Mouse (Mus musculus) cerebellum, postnatal 14 days (tissue): ENCODE data around the gene Mrc2.

Experiments
- DNase-seq, 2 experiments: peaks; one replicate each; pipeline ENCODE4 v3.0.0; 2021; ENCODE audit warnings: mixed read lengths in 2 of 2

The Mrc2 gene

GRCm38 (mm10) chr11:105311291-105311975, 19.0 kb downstream of the Mrc2 start:
- DNase-seq = no peak

DNA sequence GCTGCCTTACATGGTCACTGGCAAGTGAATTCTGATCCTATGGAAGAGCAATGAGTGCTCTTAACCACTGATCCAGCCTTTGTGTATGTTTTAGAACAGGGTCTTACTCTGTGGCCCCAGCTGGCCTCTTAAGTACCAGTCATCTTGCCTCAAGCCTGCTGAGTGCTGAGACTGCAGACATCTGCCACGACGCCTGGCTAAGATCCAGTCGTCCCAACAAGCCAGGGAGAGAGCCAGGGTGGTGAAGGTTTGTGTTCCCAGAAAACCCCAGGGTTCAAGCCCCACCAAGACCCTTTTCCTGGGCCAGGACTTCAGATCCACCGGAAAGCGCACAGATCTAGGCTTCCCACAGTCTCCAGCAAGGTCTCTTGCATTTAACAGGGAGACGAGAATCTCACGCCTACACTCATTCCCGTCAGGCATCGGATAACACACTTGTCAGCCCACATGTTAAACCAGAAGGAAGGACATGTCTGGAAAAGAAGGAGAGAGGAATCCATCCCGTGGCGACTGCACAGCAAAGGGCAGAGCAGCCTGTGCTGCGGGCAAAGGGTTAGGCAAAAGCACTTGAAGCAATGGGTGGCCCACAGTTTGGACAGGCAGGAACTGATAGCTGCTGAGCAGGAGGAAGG, 20.0 kb downstream of the Mrc2 start:
- DNase-seq = peak; percentile 46 to 51

GRCm38 (mm10) chr11:105312972-105313632, 20.7 kb downstream of the Mrc2 start:
- no peak for DNase-seq

DNA sequence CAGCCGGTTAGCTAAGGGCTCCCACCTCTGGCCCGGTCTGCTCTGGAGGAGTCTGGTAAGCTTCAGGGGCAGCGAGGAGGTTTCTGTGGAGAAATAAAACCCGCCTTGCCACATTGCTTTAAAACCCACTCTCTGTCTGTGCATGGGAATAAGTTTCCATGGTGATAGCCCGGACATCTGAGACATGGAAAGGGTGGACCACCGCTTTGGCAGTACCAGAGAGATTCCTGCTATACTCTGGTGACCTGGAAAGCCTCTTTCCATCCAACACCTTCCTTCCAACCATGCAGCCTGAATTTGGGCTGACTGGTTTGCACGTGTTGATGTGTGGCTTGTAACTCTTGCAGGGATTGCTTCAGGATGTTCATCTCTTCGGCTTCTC, 21.2 kb downstream of the Mrc2 start:
- no peak for DNase-seq

DNA sequence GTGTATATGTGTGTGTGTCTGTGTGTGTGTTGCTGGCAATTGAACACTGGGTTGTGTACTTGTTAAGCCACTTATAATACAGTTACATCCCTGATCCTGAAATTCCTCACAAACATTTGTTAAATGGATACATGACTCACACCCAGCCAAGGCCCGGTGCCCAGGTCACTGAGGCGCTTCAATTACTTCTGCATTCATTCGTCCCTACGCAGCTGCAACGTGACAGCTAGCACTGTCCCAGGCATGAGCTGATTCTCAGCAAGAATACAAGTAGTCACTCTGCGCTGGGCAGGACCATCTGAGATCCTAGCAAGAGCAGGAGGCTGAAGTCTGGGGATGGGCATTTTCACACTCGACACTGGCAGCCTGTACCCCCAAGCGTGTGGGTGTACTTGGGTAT, 22.9 kb downstream of the Mrc2 start:
- no peak for DNase-seq

GRCm38 (mm10) chr11:105316121-105316520, 23.7 kb downstream of the Mrc2 start:
- no peak for DNase-seq

DNA sequence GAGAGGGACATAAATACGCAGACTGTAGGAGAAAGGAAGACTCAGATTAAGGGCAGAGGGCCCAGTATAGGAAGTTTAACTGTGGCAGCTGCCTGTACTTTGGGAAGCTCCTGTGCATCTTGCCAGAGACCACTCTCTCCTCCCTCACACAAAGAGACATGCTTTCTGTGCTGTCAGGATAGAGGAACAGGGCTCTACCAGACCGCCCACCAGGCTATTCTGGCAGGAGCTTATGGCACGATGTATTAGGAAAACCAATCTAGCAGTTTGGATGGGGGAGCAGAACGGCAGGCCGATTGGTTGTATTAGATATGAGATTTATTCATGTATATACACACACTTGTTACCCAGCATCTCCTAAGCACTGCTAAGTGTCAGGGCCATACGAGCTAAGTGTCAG, 25.3 kb downstream of the Mrc2 start:
- DNase-seq = no peak

GRCm38 (mm10) chr11:105321090-105321489, 28.6 kb downstream of the Mrc2 start:
- no peak for DNase-seq

DNA sequence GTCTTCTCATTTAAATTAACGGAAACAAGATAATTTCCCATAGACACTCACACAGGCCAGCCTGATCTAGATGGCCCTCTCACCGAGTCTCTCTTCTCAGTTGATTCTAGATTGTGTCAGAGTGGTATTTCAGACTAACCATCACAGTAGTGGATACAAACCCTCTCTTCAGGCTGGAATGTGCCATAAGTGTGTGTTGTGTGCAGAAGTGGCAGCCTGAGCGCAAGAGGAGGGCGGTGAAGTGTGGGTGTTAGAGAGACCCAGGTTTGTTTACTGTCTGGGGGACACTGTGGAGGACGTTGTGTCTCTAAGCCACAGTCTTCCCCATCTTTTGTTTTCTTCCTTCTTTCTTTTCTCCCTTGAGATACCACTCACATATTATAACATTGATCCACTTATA, 31.1 kb downstream of the Mrc2 start:
- no peak for DNase-seq

DNA sequence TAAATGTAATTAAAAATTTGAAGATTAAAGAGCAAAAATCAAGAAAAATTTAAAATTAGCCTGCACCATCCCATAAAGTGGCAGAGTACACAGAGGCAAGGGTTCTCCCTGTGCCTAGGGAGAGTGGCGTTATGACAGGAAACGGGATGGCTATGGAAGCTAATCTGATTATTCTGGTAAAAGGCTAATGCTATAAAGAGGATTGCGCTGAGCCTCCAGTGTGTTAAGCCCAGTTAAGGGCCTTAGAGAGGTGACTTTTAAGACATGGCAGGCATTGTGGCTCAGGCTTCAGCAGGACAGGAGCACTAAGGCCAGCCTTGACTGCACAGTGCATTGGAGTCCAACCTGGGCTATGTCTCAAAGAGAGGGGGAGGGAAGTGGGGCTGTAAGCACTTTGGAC, 34.7 kb downstream of the Mrc2 start:
- no peak for DNase-seq

DNA sequence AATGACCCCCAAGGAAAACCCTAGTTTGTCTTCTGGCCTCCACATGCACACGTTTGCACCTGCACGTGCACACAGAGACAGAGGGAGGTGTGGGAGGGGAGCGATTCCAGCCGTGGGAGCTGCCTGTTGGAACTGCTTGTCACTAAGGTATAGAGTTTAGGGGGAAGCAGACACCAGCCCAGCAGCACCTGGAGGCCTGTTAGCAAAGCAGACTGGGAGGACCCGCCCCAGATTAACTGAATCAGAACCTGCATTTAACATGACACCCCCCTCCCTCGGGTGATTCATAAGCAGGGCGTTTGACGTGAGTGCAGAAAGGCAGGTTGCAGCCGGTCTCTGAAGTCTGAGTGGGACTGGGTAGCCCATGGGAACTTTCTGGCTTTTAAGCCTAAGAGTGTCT, 37.5 kb downstream of the Mrc2 start:
- no peak for DNase-seq

GRCm38 (mm10) chr11:105331129-105331528, 38.7 kb downstream of the Mrc2 start:
- no peak for DNase-seq

DNA sequence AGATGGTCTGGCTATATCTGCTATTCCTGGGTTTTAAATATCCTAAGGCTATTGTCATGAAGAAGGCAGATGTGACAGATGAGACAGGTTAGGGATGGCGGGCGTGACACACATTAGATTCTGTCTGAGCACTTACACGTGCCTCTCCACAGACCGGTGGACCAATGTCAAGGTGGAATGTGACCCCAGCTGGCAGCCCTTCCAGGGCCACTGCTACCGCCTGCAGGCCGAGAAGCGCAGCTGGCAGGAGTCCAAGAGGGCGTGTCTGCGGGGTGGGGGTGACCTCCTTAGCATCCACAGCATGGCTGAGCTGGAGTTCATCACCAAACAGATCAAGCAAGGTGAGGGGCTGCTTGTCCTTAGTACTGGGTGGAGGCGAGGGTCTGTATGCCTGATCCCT, 39.3 kb downstream of the Mrc2 start:
- DNase-seq = peak; percentile 56 to 76

GRCm38 (mm10) chr11:105332468-105332867, 40.0 kb downstream of the Mrc2 start:
- peak; percentile 91 to 94 for DNase-seq

GRCm38 (mm10) chr11:105333867-105334670, 41.6 kb downstream of the Mrc2 start:
- DNase-seq = no peak

- DNase-seq = peak in 1 of 2 experiments; percentile 52
Observed at GRCm38 (mm10) chr11:105338596-105339390, 46.4 kb downstream of the Mrc2 start.

DNA sequence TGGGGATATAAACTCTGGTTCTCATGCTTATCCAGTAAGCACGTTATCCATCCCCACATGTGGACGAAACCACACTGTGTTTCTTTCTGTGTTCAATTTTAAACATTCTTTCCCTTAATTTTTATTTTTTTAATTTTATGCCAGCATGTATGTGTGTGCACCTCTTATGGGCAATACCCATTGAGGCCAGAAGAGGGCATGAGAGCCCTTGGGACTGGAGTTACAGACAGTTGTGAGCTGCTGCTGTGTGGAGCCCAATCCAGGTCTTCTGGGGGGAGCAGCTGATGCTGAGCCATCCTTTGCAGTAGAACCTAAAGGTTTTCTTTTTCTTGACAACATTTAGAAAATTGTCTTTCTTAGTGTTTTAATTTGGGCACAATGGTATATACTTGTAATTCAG, 52.8 kb downstream of the Mrc2 start:
- DNase-seq = peak; percentile 59 to 69

DNA sequence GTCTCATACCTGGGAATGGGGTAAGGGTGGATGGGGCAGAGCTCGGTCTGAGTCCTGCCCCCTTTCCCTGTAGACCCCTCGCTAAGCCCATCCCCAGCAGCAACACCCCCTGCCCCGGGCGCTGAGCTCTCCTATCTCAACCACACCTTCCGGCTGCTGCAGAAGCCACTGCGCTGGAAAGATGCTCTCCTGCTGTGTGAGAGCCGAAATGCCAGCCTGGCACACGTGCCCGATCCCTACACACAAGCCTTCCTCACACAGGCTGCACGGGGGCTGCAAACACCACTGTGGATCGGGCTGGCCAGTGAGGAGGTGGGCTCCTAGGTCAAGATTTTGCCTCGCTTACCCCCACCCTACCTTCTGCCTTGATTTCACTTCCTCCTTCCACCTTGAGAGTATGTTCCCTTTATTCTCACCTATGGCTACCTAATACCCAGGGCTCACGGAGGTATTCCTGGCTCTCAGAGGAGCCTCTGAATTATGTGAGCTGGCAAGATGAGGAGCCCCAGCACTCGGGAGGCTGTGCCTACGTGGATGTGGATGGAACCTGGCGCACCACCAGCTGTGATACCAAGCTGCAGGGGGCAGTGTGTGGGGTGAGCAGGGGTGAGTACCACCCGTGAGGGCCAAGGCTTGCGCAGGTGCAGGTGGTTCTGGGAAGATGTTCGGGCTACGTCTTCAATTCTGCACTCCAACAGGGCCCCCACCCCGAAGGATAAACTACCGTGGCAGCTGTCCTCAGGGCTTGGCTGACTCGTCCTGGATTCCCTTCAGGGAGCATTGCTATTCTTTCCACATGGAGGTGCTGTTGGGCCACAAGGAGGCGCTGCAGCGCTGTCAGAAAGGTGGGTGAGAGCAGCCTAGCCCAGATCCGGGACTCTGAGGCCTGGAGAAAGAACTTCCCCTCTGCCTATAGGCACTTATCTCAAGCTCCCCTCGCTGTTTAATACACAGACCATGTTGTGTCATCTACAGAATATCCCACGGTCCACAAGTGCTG, 55.0 kb downstream of the Mrc2 start:
- peak; percentile 95 to 98 for DNase-seq

DNA sequence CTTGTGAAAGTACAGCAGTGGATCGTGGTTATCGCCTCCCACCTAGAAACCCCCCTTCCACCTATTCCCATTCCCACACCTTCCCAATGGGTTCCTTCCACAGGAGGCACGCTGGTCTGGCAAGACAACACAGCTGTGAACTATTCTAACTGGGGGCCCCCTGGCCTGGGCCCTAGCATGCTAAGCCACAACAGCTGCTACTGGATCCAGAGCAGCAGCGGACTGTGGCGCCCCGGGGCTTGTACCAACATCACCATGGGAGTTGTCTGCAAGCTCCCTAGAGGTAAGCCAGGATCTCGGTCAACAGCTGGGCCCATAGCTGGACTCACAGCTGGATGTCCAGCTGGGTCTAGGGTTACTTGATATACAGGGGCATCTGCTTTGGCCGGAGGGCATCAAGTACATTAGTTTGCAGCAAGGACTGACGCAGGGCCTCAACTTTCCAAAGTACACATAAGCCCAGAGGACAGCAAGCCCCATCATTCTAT, 56.1 kb downstream of the Mrc2 start:
- DNase-seq = no peak

GRCm38 (mm10) chr11:105349780-105350324, 57.4 kb downstream of the Mrc2 start:
- no peak for DNase-seq

- peak; percentile 35 to 46 for DNase-seq
Observed at GRCm38 (mm10) chr11:105350643-105351042, 58.2 kb downstream of the Mrc2 start.
